Mouse (Mus musculus): ENCODE results near the gene Babam1. TPM values are rescaled to one million over a fixed set of nuclear protein-coding genes. Genes with fewer than 3 reads are reported as not detected.

The Babam1 gene
- total RNA-seq (2023), result 100 to 1,000 TPM; 122 to 127 TPM

DNA sequence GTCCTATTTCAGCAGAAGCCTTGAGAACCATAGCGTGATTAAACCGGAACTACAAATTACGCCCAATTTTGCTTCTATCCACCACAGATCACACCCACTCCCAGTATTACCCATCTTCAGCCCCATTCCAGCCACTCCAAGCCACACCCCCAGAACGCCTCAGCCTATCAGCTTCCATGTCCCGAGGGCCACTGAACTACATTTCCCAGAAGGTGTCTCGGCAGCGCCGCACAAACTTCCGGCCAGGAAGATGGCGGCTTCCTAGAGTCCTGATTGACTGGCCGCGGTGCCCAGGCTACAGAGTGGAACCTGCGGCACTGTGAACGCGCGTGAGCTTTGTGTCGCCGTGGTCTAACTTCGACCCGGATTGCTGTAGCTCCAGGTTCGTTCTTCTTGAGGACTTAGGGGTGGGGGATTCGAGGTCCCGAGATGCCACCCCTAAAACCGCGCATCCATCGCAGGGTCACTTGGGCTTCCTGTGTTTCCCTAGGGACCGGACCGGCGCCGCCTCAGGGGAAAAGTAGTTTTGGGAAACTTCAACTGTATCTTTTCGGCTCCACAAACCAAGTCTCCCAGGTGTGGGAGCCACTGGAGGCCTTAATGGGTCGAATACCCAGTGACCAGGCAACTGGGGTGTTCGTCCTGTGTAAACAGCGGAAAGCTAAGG, at the start of gene Babam1:
Gene Babam1 (plus strand): TSS at position 223 of the 667 bp plus-strand sequence.

DNA sequence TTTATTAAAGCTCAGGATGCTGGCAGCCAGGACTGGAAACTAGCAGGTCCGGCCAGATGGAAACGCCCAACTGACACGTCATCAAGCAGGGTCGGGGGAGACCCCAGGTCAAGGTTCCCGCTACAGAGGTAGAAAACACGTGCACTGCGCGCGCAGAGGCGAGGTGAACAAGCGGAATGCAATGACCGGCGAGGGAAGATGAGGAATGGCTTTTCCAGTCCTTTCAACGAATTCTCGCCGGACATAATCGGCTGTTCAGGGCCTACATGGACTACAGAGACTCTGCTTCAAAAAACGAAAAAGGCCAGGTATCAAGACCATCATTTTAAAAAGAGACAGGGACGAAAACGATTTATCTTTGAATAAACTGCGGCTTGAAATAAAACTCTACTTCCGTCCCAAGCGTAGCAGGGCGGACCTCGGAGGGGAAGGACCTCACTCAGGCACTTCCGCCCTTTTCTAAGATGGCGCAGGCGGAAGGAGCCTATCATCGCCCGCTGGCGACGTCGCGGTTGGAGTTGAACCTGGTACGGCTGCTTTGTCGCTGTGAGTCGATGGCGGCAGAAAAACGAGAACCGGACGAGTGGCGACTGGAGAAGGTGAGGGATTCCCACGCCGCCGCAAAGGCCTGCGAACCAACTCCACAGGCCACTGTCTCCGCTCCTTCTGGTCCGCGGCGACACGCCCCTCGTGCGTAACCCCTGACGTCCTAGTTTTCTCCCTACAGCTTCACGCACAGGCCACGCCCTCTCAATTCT, 29.7 kb upstream of the Babam1 start, which contains the start of gene Use1:
Gene Use1 (plus strand): TSS at position 78 of the 758 bp plus-strand sequence.

DNA sequence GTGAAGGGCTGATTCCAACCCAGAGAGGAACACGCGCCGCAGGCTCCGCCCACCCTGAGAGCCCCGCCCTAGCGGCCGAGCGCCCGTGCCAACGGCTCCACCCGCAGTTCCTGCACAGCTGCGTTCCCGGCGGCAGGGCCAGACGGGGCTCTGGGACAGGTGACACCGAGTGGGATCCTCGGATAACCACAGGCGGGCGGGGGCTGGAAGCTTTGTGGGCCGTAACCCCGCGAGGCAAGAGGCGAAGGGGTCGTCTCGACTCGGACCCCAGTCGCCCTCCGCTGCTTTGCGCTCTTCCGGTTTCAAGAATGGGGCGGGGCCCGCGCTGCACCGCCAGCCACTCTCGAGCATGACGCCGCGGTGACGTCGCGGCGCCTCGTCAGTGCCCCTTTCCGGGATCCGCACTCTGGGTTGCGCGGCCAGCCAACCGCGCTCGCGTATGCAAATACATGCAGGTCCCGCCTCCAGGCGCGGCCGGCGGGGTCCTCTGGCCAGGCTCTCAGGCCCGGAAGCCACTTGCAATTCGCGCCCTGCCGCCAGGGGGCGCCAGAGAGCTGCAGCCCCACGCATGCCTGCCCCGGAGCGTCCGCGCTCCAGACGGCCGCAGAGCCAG, 25.3 kb upstream of the Babam1 start, which contains the start of gene Ocel1:
Gene Ocel1 (plus strand): TSS at position 63 of the 613 bp plus-strand sequence.

DNA sequence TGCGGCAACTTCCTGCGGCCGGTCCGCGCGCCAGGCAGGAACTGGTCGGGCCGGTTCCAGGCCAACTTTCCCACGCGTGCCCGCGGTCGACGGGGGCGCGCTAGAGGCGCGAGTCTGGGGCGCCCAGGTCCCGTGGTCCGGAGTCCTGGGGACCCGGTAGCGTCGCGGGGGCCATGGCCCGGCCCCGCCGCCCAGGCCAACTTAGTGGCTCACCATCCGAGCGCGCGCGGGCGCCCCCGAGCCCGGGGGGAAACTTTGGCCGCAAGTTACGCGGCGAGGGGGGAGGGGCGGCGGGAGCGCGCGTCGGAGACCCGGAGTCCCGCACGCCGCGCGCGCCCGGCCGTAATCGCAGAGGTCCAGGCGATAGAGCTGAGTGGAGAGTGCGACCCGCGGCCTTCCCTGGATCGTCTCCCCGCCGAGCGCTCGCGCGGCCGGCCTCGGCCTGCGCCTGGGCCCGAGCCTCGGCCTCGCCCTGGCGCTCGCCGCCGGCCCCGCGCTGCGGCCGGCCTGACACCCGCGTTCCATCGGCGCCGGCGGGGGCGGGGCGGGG, 15.2 kb upstream of the Babam1 start, which contains the start of gene Nr2f6:
Gene Nr2f6 (minus strand): TSS at position 540 of the 550 bp plus-strand sequence.

DNA sequence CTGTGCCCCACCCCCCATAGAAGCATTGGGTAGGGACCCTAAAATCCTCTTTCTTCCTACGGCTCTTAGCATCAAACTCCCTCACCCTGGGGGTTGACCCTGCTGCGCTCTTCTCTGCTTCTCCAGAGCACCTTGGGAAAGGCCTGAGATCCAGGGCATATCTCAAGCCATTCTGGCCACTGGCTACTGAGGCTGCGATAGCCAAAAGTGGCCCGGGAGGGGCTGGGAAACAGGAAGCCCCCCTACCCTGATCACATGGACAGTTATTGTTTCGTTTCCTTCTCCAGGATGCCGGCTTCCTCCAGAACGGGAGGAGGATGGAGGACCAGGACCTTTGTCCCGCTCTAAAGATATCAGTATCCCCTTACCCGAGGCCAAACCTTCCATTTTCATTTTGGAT, 1.0 kb upstream of the Babam1 start, which contains the start of gene Ushbp1:
Gene Ushbp1 (minus strand): TSS at position 174 of the 400 bp plus-strand sequence.

DNA sequence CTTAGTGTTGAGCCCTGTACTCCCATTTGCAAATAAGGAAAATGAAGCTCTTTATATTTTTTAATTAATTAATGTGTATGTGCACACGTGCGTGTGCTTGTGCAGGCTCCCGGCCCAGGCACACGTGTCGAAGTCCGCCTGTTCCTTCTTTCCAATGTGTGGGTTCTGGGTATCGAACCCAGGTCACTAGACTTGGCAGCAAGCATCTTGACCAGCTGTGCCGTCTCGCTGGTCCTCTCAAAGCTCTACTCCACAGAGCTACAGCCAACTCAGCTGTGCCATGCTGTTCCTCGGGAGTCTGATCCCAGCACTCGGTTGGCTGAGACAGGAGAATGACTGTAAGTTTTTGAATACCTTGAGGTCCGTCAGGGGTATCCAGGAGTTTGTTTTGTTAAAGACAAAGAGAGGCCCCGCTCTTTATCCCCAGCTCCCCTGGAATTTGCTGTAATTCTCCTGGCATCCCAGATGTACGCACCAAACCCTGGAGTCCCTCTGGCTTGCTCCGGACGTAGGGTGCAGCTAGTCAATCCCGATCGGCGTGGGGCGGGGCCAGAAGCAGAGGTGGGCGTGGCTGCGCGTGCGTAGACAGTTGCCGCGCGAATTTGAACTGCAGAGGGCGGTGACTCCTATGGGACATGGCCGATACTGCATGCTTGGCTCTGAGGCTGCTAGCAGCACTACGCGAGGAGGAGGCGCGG, 8.9 kb downstream of the Babam1 start, which contains the start of gene Ankle1:
Gene Ankle1 (plus strand): TSS at position 610 of the 698 bp plus-strand sequence.

Other genes with a start within 250 kb of the Babam1 start
- gene Myo9b, start 124.1 kb upstream of the Babam1 start, total RNA-seq (2023), result 100 to 1,000 TPM; 142 to 158 TPM
- 10 to 100 TPM; 26.0 to 31.3 TPM for gene Haus8, start 123.9 kb upstream of the Babam1 start, total RNA-seq (2023)
- 100 to 1,000 TPM; 267 to 299 TPM for gene Use1, start 30.0 kb upstream of the Babam1 start, total RNA-seq (2023)
- 10 to 100 TPM; 19.9 to 21.2 TPM for gene Ocel1, start 25.6 kb upstream of the Babam1 start, total RNA-seq (2023)
- gene Nr2f6, start 14.9 kb upstream of the Babam1 start, total RNA-seq (2023), result 1 to 10 TPM; 7.7 to 9.2 TPM
- not detected for gene Ushbp1, start 1.1 kb upstream of the Babam1 start, total RNA-seq (2023)
- gene Ankle1, start 9.1 kb downstream of the Babam1 start, total RNA-seq (2023), result 1 to 10 TPM; 1.5 to 1.8 TPM
- 10 to 100 TPM; 94.0 to 94.4 TPM for gene Abhd8, start 66.8 kb downstream of the Babam1 start, total RNA-seq (2023)
- 10 to 100 TPM; 40.3 to 40.8 TPM for gene Mrpl34, start 68.1 kb downstream of the Babam1 start, total RNA-seq (2023)
- gene Dda1, start 72.3 kb downstream of the Babam1 start, total RNA-seq (2023), result 100 to 1,000 TPM; 109 to 112 TPM
- gene Ano8, start 89.1 kb downstream of the Babam1 start, total RNA-seq (2023), result 10 to 100 TPM; 22.9 to 29.4 TPM
- 10 to 100 TPM; 18.6 to 23.0 TPM for gene Gtpbp3, start 91.2 kb downstream of the Babam1 start, total RNA-seq (2023)
- gene Plvap, start 114.9 kb downstream of the Babam1 start, total RNA-seq (2023), result not detected
- gene Ccdc194, start 128.8 kb downstream of the Babam1 start, total RNA-seq (2023), result not detected
- 10 to 100 TPM; 57.3 to 79.1 TPM for gene Bst2, start 140.6 kb downstream of the Babam1 start, total RNA-seq (2023)
- gene Mvb12a, start 146.1 kb downstream of the Babam1 start, total RNA-seq (2023), result 10 to 100 TPM; 29.8 to 42.6 TPM
- gene Tmem221, start 162.0 kb downstream of the Babam1 start, total RNA-seq (2023), result 1 to 10 TPM in 1 of 2 experiments, under 1 TPM in 1; 0.83 to 1.7 TPM
- gene Nxnl1, start 169.7 kb downstream of the Babam1 start, total RNA-seq (2023), result not detected
- gene Slc27a1, start 172.0 kb downstream of the Babam1 start, total RNA-seq (2023), result 1 to 10 TPM; 4.8 to 5.7 TPM
- 10 to 100 TPM; 56.5 to 58.1 TPM for gene Pgls, start 195.3 kb downstream of the Babam1 start, total RNA-seq (2023)
- gene Fam129c, start 200.8 kb downstream of the Babam1 start, total RNA-seq (2023), result 1 to 10 TPM; 2.4 to 7.0 TPM
- 10 to 100 TPM; 47.7 to 51.6 TPM for gene Colgalt1, start 214.1 kb downstream of the Babam1 start, total RNA-seq (2023)

Data from T-cell, adult 66 days (primary cell).